Mouse (Mus musculus) erythroblast, embryonic 14.5 days (primary cell): ENCODE results near the gene Cyba. TPM values are rescaled to one million over a fixed set of nuclear protein-coding genes. Genes with fewer than 3 reads are reported as not detected.

Experiments
- H3K27me3 ChIP-seq: 2 replicates; pipeline ENCODE4 v1.6.1; 2012; ENCODE audit warnings: inconsistent platforms; ENCODE audit not compliant: control insufficient read depth
- H3K36me3 ChIP-seq: 2 replicates; pipeline ENCODE4 v1.6.1; 2012; ENCODE audit warnings: mild to moderate bottlenecking, inconsistent platforms; ENCODE audit not compliant: control insufficient read depth
- H3K4me1 ChIP-seq: 2 replicates; pipeline ENCODE4 v1.6.1; 2012; ENCODE audit warnings: inconsistent platforms; ENCODE audit not compliant: control insufficient read depth
- H3K4me3 ChIP-seq: replicated peaks from 2 replicates; pipeline ENCODE3; 2012; ENCODE audit warnings: moderate library complexity, mild to moderate bottlenecking, inconsistent platforms
- H3K9me3 ChIP-seq: 2 replicates; pipeline ENCODE4 v1.6.1; 2012; ENCODE audit warnings: low read length, inconsistent platforms, mixed read lengths; ENCODE audit not compliant: control insufficient read depth
- GATA1 ChIP-seq: IDR thresholded peaks from 2 replicates; pipeline ENCODE4 v1.6.1; 2012; ENCODE audit warnings: low read length, inconsistent platforms, mixed read lengths
- TAL1 ChIP-seq: IDR thresholded peaks from 3 replicates; pipeline ENCODE4 v1.6.1; 2012; ENCODE audit warnings: low read length, inconsistent platforms, mixed read lengths
- polyA plus RNA-seq: library from polyadenylated mRNA; stranded (reverse); fragments of >175 nt; gene quantifications from 2 replicates; pipeline ENCODE4 v1.2.3, GENCODE M21; 2012

Cyba gene
- polyA plus RNA-seq, 1 experiment, result 5.9 TPM

GRCm38 (mm10) chr8:122430058-122430636 lies 2.6 kb downstream of the Cyba start:
- Histone ChIP-seq H3K4me3 (no peak overlapping the region), H3K36me3 (peaks cover 12% of the 10 kb centered on the region; the same call in 1 of the 2 replicates), H3K4me1 (peaks cover 20% of the 10 kb centered on the region), H3K9me3 (no peaks in the 10 kb centered on the region), H3K27me3 (peaks cover 20% of the 10 kb centered on the region)
- TF ChIP-seq TAL1, result no peak

- no peak overlapping the region for H3K4me3 ChIP-seq
- TF ChIP-seq GATA1, result no peak
- TF ChIP-seq TAL1, result no peak
- H3K4me1 ChIP-seq, result peaks cover 14% of the 10 kb centered on the region
- H3K9me3 ChIP-seq, result no peaks in the 10 kb centered on the region
- H3K27me3 ChIP-seq, result peaks cover 18% of the 10 kb centered on the region
- H3K36me3 ChIP-seq, result peaks cover 2% of the 10 kb centered on the region; the same call in 1 of the 2 replicates
These were observed 4.6 kb downstream of the Cyba start for GRCm38 (mm10) chr8:122428163-122428562.

GRCm38 (mm10) chr8:122427607-122428006 lies 5.1 kb downstream of the Cyba start:
- Histone ChIP-seq H3K27me3 (peaks cover 13% of the 10 kb centered on the region), H3K9me3 (no peaks in the 10 kb centered on the region), H3K36me3 (peaks cover 2% of the 10 kb centered on the region; the same call in 1 of the 2 replicates), H3K4me3 (no peak overlapping the region), H3K4me1 (peaks cover 9% of the 10 kb centered on the region)
- TF ChIP-seq TAL1 (no peak), GATA1 (no peak)

GRCm38 (mm10) chr8:122426145-122426544 lies 6.6 kb downstream of the Cyba start:
- peaks cover 2% of the 10 kb centered on the region; the same call in 1 of the 2 replicates for H3K36me3 ChIP-seq
- no peak for TF ChIP-seq GATA1
- TF ChIP-seq TAL1, result no peak
- no peaks in the 10 kb centered on the region for H3K9me3 ChIP-seq
- peaks cover 8% of the 10 kb centered on the region for H3K4me1 ChIP-seq
- H3K4me3 ChIP-seq, result no peak overlapping the region
- no peaks in the 10 kb centered on the region for H3K27me3 ChIP-seq

- H3K27me3 ChIP-seq, result no peaks in the 10 kb centered on the region
- peaks cover 8% of the 10 kb centered on the region for H3K4me1 ChIP-seq
- TF ChIP-seq GATA1 (no peak), TAL1 (no peak)
- peaks cover 8% of the 10 kb centered on the region for H3K36me3 ChIP-seq
- no peaks in the 10 kb centered on the region for H3K9me3 ChIP-seq
- H3K4me3 ChIP-seq, result no peak overlapping the region
These were observed 9.1 kb downstream of the Cyba start for GRCm38 (mm10) chr8:122423659-122424058.

GRCm38 (mm10) chr8:122423217-122423616 lies 9.5 kb downstream of the Cyba start:
- Histone ChIP-seq H3K4me3 (no peak overlapping the region), H3K36me3 (peaks cover 12% of the 10 kb centered on the region), H3K9me3 (no peaks in the 10 kb centered on the region), H3K4me1 (peaks cover 8% of the 10 kb centered on the region), H3K27me3 (no peaks in the 10 kb centered on the region)
- no peak for TF ChIP-seq TAL1
- no peak for TF ChIP-seq GATA1

- H3K36me3 ChIP-seq, result peaks cover 26% of the 10 kb centered on the region
- no peaks in the 10 kb centered on the region for H3K27me3 ChIP-seq
- peaks cover 8% of the 10 kb centered on the region for H3K4me1 ChIP-seq
- no peaks in the 10 kb centered on the region for H3K9me3 ChIP-seq
- no peak within 1 kb of the TSS for H3K4me3 ChIP-seq
- TF ChIP-seq GATA1 (no peak), TAL1 (no peak)
These were observed 11.2 kb downstream of the Cyba start, which contains the start of gene Il17c for GRCm38 (mm10) chr8:122421376-122422070. Gene Il17c (plus strand): TSS chr8:122422020.

GRCm38 (mm10) chr8:122419881-122420555 lies 12.7 kb downstream of the Cyba start:
- no peak overlapping the region for H3K4me3 ChIP-seq
- no peak for TF ChIP-seq TAL1
- TF ChIP-seq GATA1, result no peak
- no peaks in the 10 kb centered on the region for H3K9me3 ChIP-seq
- H3K4me1 ChIP-seq, result peaks cover 8% of the 10 kb centered on the region
- H3K27me3 ChIP-seq, result no peaks in the 10 kb centered on the region
- H3K36me3 ChIP-seq, result peaks cover 41% of the 10 kb centered on the region

GRCm38 (mm10) chr8:122415554-122415953 lies 17.2 kb downstream of the Cyba start:
- Histone ChIP-seq H3K36me3 (peaks cover 86% of the 10 kb centered on the region), H3K27me3 (no peaks in the 10 kb centered on the region), H3K4me1 (no peaks in the 10 kb centered on the region), H3K4me3 (no peak overlapping the region), H3K9me3 (no peaks in the 10 kb centered on the region)
- TF ChIP-seq TAL1 (no peak), GATA1 (no peak)
